Mouse (Mus musculus) midbrain, embryonic 10.5 days (tissue): ENCODE measurements around the gene Cdkn1a. TPM values are rescaled to one million over a fixed set of nuclear protein-coding genes. Genes with fewer than 3 reads are reported as not detected.
"Not testable (repeated sequence)": the region's sequence is repeated elsewhere in the genome, so short reads cannot be mapped to it uniquely, and the experiment has no call there.

Source experiments
- DNase-seq: peaks from one replicate; pipeline ENCODE4 v3.0.0-alpha.2; 2017; ENCODE audit warnings: low spot score
- H3K27ac ChIP-seq: fragments of 300-500 bp; sonication (generic); replicated peaks from 2 replicates; pipeline ENCODE4 v1.5.1; 2016; ENCODE audit warnings: mild to moderate bottlenecking
- H3K27me3 ChIP-seq: fragments of 300-500 bp; sonication (generic); 2 replicates; pipeline ENCODE4 v1.6.1; 2016; ENCODE audit warnings: low read depth, mild to moderate bottlenecking; ENCODE audit not compliant: poor library complexity, severe bottlenecking
- H3K36me3 ChIP-seq: fragments of 300-500 bp; sonication (generic); 2 replicates; pipeline ENCODE4 v1.6.1; 2016; ENCODE audit warnings: mild to moderate bottlenecking, moderate library complexity
- H3K4me1 ChIP-seq: fragments of 300-500 bp; sonication (generic); 2 replicates; pipeline ENCODE4 v1.6.1; 2016
- H3K4me3 ChIP-seq: fragments of 300-500 bp; sonication (generic); 2 replicates; pipeline ENCODE4 v1.5.1; 2016; ENCODE audit warnings: mild to moderate bottlenecking, moderate library complexity
- H3K9me3 ChIP-seq: fragments of 300-500 bp; sonication (generic); replicated peaks from 2 replicates; pipeline ENCODE4 v1.6.1; 2016; ENCODE audit warnings: mild to moderate bottlenecking
- WGBS: fragments of 180-500 bp; shearing (Covaris S2); methylation state at CpG from one replicate; pipeline ENCODE4 v1.1.7; 2016; 5-methylcytosine and 5-hydroxymethylcytosine counted together
- polyA plus RNA-seq: library from polyadenylated mRNA; unstranded; fragments of >200 nt; fragmentation: Nextera tagmentation; extraction: Ambion mirVana; gene quantifications from 2 replicates; pipeline ENCODE4 v1.2.1, GENCODE M21; 2016

The Cdkn1a gene
- polyA plus RNA-seq, 1 experiment from 2014 or later = 19.1 TPM

- H3K36me3 ChIP-seq = no peaks in the 10 kb centered on the region
- no peaks in the 10 kb centered on the region for H3K27me3 ChIP-seq
- H3K4me1 ChIP-seq = peaks cover 22% of the 10 kb centered on the region
- 60% methylated on average over 8 of the region's 8 CpGs for WGBS
- H3K9me3 ChIP-seq = no peaks in the 10 kb centered on the region
- H3K4me3 ChIP-seq = no peak overlapping the region
- DNase-seq = no peak
- peak overlapping the region; percentile 58; the same call in 1 of the 2 replicates for H3K27ac ChIP-seq
Observed at GRCm38 (mm10) chr17:29063121-29063987, 27.4 kb upstream of the Cdkn1a start.

GRCm38 (mm10) chr17:29063988-29064285 is 26.8 kb upstream of the Cdkn1a start:
- WGBS = 86% methylated on average over 2 of the region's 2 CpGs
- Histone ChIP-seq H3K27ac (0 out of 2 replicates have a peak overlapping the region, but pooled peaks have one; percentile 42), H3K4me1 (peaks cover 22% of the 10 kb centered on the region), H3K36me3 (no peaks in the 10 kb centered on the region), H3K4me3 (no peak overlapping the region), H3K27me3 (no peaks in the 10 kb centered on the region), H3K9me3 (no peaks in the 10 kb centered on the region)
- DNase-seq = no peak

GRCm38 (mm10) chr17:29065245-29065940 is 25.4 kb upstream of the Cdkn1a start:
- 85% methylated on average over 21 of the region's 21 CpGs for WGBS

GRCm38 (mm10) chr17:29065971-29066370 is 24.8 kb upstream of the Cdkn1a start:
- Histone ChIP-seq H3K4me3 (no peak overlapping the region), H3K9me3 (no peaks in the 10 kb centered on the region), H3K27ac (no peak overlapping the region), H3K36me3 (no peaks in the 10 kb centered on the region), H3K27me3 (no peaks in the 10 kb centered on the region), H3K4me1 (peaks cover 29% of the 10 kb centered on the region)
- DNase-seq = no peak
- 96% methylated on average over 3 of the region's 3 CpGs for WGBS

More at GRCm38 (mm10) chr17:29065245-29065940, 25.4 kb upstream of the Cdkn1a start:
- Histone ChIP-seq H3K4me3 (no peak overlapping the region), H3K4me1 (peaks cover 26% of the 10 kb centered on the region), H3K27ac (no peak overlapping the region), H3K27me3 (no peaks in the 10 kb centered on the region), H3K9me3 (no peaks in the 10 kb centered on the region), H3K36me3 (no peaks in the 10 kb centered on the region)
- no peak for DNase-seq

- not testable (repeated sequence) for H3K4me3 ChIP-seq, H3K27ac ChIP-seq, H3K27me3 ChIP-seq, DNase-seq, H3K9me3 ChIP-seq, H3K36me3 ChIP-seq
- 83% methylated on average over 3 of the region's 3 CpGs for WGBS
- H3K4me1 ChIP-seq = peaks cover 33% of the 10 kb centered on the region
Observed at GRCm38 (mm10) chr17:29067416-29067815, 23.4 kb upstream of the Cdkn1a start.

- Histone ChIP-seq H3K4me1 (peaks cover 33% of the 10 kb centered on the region), H3K36me3 (no peaks in the 10 kb centered on the region), H3K27ac (no peak overlapping the region), H3K4me3 (no peak overlapping the region), H3K27me3 (0 out of 2 replicates have a peak, but pooled peaks cover 8% of the 10 kb centered on the region), H3K9me3 (no peaks in the 10 kb centered on the region)
- 52% methylated on average over 5 of the region's 5 CpGs for WGBS
- DNase-seq = no peak
Observed at GRCm38 (mm10) chr17:29067847-29068246, 22.9 kb upstream of the Cdkn1a start.

GRCm38 (mm10) chr17:29069063-29069462 is 21.7 kb upstream of the Cdkn1a start:
- DNase-seq = no peak
- Histone ChIP-seq H3K36me3 (no peaks in the 10 kb centered on the region), H3K27ac (no peak overlapping the region)

GRCm38 (mm10) chr17:29071820-29072219 is 19.0 kb upstream of the Cdkn1a start:
- no peaks in the 10 kb centered on the region for H3K9me3 ChIP-seq
- H3K4me3 ChIP-seq = no peak overlapping the region
- peaks cover 31% of the 10 kb centered on the region for H3K4me1 ChIP-seq
- 0 out of 2 replicates have a peak, but pooled peaks cover 8% of the 10 kb centered on the region for H3K27me3 ChIP-seq
- no peak overlapping the region for H3K27ac ChIP-seq
- DNase-seq = no peak
- no peaks in the 10 kb centered on the region for H3K36me3 ChIP-seq
- WGBS = 85% methylated on average over 5 of the region's 5 CpGs

More at GRCm38 (mm10) chr17:29069063-29069462, 21.7 kb upstream of the Cdkn1a start:
- Histone ChIP-seq H3K4me1 (peaks cover 30% of the 10 kb centered on the region), H3K9me3 (no peaks in the 10 kb centered on the region), H3K4me3 (no peak overlapping the region), H3K27me3 (0 out of 2 replicates have a peak, but pooled peaks cover 8% of the 10 kb centered on the region)
- 79% methylated on average over 10 of the region's 10 CpGs for WGBS

GRCm38 (mm10) chr17:29072701-29073307 is 18.0 kb upstream of the Cdkn1a start:
- H3K4me3 ChIP-seq = no peak overlapping the region
- DNase-seq = no peak
- 29% methylated on average over 11 of the region's 11 CpGs for WGBS
- peaks cover 33% of the 10 kb centered on the region for H3K4me1 ChIP-seq
- H3K36me3 ChIP-seq = no peaks in the 10 kb centered on the region
- peak overlapping the region; percentile 4; the same call in 1 of the 2 replicates for H3K27ac ChIP-seq
- H3K27me3 ChIP-seq = 0 out of 2 replicates have a peak, but pooled peaks cover 8% of the 10 kb centered on the region
- no peaks in the 10 kb centered on the region for H3K9me3 ChIP-seq

- Histone ChIP-seq H3K4me3 (no peak overlapping the region), H3K36me3 (no peaks in the 10 kb centered on the region), H3K9me3 (no peaks in the 10 kb centered on the region), H3K27ac (peak overlapping the region; percentile 4; the same call in 1 of the 2 replicates), H3K27me3 (0 out of 2 replicates have a peak, but pooled peaks cover 8% of the 10 kb centered on the region), H3K4me1 (peaks cover 38% of the 10 kb centered on the region)
- 67% methylated on average over 5 of the region's 5 CpGs for WGBS
- DNase-seq = no peak
Observed at GRCm38 (mm10) chr17:29073313-29073712, 17.5 kb upstream of the Cdkn1a start.

GRCm38 (mm10) chr17:29074085-29074484 is 16.7 kb upstream of the Cdkn1a start:
- no peak for DNase-seq
- H3K4me1 ChIP-seq = peaks cover 44% of the 10 kb centered on the region
- no peak overlapping the region for H3K4me3 ChIP-seq
- peaks cover 12% of the 10 kb centered on the region; the same call in 1 of the 2 replicates for H3K27me3 ChIP-seq
- WGBS = 81% methylated on average over 13 of the region's 13 CpGs
- no peaks in the 10 kb centered on the region for H3K9me3 ChIP-seq
- no peak overlapping the region for H3K27ac ChIP-seq
- H3K36me3 ChIP-seq = no peaks in the 10 kb centered on the region

- 91% methylated on average over 8 of the region's 8 CpGs for WGBS
- Histone ChIP-seq H3K4me1 (peaks cover 49% of the 10 kb centered on the region), H3K9me3 (no peaks in the 10 kb centered on the region), H3K27ac (no peak overlapping the region), H3K27me3 (peaks cover 32% of the 10 kb centered on the region), H3K36me3 (no peaks in the 10 kb centered on the region), H3K4me3 (no peak overlapping the region)
- no peak for DNase-seq
Observed at GRCm38 (mm10) chr17:29076235-29076634, 14.5 kb upstream of the Cdkn1a start.
